In the genomic region with DNA sequence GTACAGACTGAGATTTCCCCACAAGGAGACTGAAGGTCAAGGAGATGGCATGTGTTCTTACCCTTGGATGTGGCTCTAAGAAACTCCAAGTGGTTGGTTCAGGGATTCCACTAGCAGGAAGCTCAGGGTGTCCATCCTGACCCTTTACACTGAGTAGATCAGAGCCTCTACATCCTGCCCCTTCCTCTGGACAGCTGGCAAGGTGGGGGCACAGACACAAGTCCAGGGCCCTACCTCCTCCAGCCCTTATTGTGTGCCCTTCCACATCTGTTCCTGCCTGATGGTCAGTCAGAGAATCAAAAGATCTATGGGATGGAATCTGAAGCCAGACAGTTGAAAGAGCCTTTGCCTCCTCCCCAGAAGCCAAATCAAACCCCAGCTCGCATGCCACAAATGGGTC, we compare ENCODE assay signal across 16 mouse cellular contexts.
DNase-seq lines count a peak whose midpoint lies in the region; ATAC-seq lines count a peak whose summit lies in the region.
"Had no signal": no experiment of that assay in that cellular context is flagged by ENCODE, and none has a peak within 500 bp of the region (broad histone marks: within the 10 kb centered on the region; RNA-seq: fewer than 3 reads in every experiment).

No protein-coding gene starts in this region.

- no peak overlapping the region for H3K4me3 ChIP-seq in forebrain, embryonic 13.5 days
- H3K4me3 ChIP-seq in forebrain, embryonic 11.5 days (ENCODE audit: low read depth, low read length): no peak overlapping the region
- H3K4me3 ChIP-seq in hindbrain, embryonic 13.5 days: no peak overlapping the region
- no peak overlapping the region for H3K4me3 ChIP-seq in hindbrain, embryonic 10.5 days
- no peak overlapping the region for H3K4me3 ChIP-seq in midbrain, embryonic 13.5 days (replicated peaks)
- no peak overlapping the region for H3K4me3 ChIP-seq in midbrain, embryonic 11.5 days (ENCODE audit: low read depth, low read length)
- H3K4me3 ChIP-seq in neural tube, embryonic 15.5 days (replicated peaks): no peak overlapping the region
- H3K4me3 ChIP-seq: embryonic facial prominence, embryonic 13.5 days; gastrocnemius, adult 2 months; heart, embryonic 10.5 days had no signal

- no peak overlapping the region for H3K27ac ChIP-seq in forebrain, embryonic 13.5 days
- H3K27ac ChIP-seq in forebrain, embryonic 11.5 days (ENCODE audit: low read depth, low read length): no peak overlapping the region
- no peak overlapping the region for H3K27ac ChIP-seq in hindbrain, embryonic 13.5 days
- H3K27ac ChIP-seq in hindbrain, embryonic 10.5 days: no peak overlapping the region
- H3K27ac ChIP-seq in midbrain, embryonic 13.5 days: no peak overlapping the region
- H3K27ac ChIP-seq in midbrain, embryonic 11.5 days (ENCODE audit: low read depth, low read length): no peak overlapping the region
- H3K27ac ChIP-seq in neural tube, embryonic 15.5 days (replicated peaks): no peak overlapping the region
- H3K27ac ChIP-seq: embryonic facial prominence, embryonic 13.5 days; gastrocnemius, adult 2 months; heart, embryonic 10.5 days had no signal

- ATAC-seq in forebrain, embryonic 13.5 days: peak; percentile 19; the same call in 1 of the 2 replicates
- no peak for ATAC-seq in forebrain, embryonic 11.5 days (replicated peaks; ENCODE audit: low FRiP score)
- ATAC-seq in hindbrain, embryonic 13.5 days (ENCODE audit: low FRiP score): peak; percentile 25; the same call in 1 of the 2 replicates
- peak; percentile 31; the same call in 1 of the 2 replicates for ATAC-seq in midbrain, embryonic 13.5 days
- no peak; the same call in 1 of the 2 replicates for ATAC-seq in midbrain, embryonic 11.5 days (ENCODE audit: low FRiP score)
- ATAC-seq in neural tube, embryonic 15.5 days (ENCODE audit: low FRiP score): peak; percentile 19; the same call in 1 of the 2 replicates

- no peaks in the 10 kb centered on the region for H3K9me3 ChIP-seq in forebrain, embryonic 13.5 days (replicated peaks)
- H3K9me3 ChIP-seq in forebrain, embryonic 11.5 days (ENCODE audit: control insufficient read depth, low read length): no peaks in the 10 kb centered on the region
- H3K9me3 ChIP-seq in hindbrain, embryonic 13.5 days: no peaks in the 10 kb centered on the region
- no peaks in the 10 kb centered on the region for H3K9me3 ChIP-seq in hindbrain, embryonic 10.5 days
- no peaks in the 10 kb centered on the region for H3K9me3 ChIP-seq in midbrain, embryonic 13.5 days
- no peaks in the 10 kb centered on the region for H3K9me3 ChIP-seq in midbrain, embryonic 11.5 days (ENCODE audit: control insufficient read depth, low read length)
- H3K9me3 ChIP-seq in neural tube, embryonic 15.5 days (replicated peaks): no peaks in the 10 kb centered on the region
- H3K9me3 ChIP-seq: embryonic facial prominence, embryonic 13.5 days; heart, embryonic 10.5 days had no signal

- H3K36me3 ChIP-seq in forebrain, embryonic 13.5 days (ENCODE audit: poor library complexity, severe bottlenecking): no peaks in the 10 kb centered on the region
- H3K36me3 ChIP-seq in forebrain, embryonic 11.5 days (ENCODE audit: control insufficient read depth, insufficient read depth, low read length): no peaks in the 10 kb centered on the region
- peaks cover 33% of the 10 kb centered on the region for H3K36me3 ChIP-seq in hindbrain, embryonic 13.5 days
- H3K36me3 ChIP-seq in hindbrain, embryonic 10.5 days: no peaks in the 10 kb centered on the region
- H3K36me3 ChIP-seq in midbrain, embryonic 13.5 days: 0 out of 2 replicates have a peak, but pooled peaks cover 4% of the 10 kb centered on the region
- no peaks in the 10 kb centered on the region for H3K36me3 ChIP-seq in midbrain, embryonic 11.5 days (ENCODE audit: control insufficient read depth, insufficient read depth, low read length)
- peaks cover 13% of the 10 kb centered on the region for H3K36me3 ChIP-seq in neural tube, embryonic 15.5 days
- H3K36me3 ChIP-seq: embryonic facial prominence, embryonic 13.5 days; heart, embryonic 10.5 days had no signal

- no peaks in the 10 kb centered on the region for H3K4me1 ChIP-seq in forebrain, embryonic 13.5 days
- no peaks in the 10 kb centered on the region for H3K4me1 ChIP-seq in forebrain, embryonic 11.5 days (replicated peaks; ENCODE audit: control insufficient read depth, insufficient read depth, low read length)
- H3K4me1 ChIP-seq in hindbrain, embryonic 13.5 days (replicated peaks): no peaks in the 10 kb centered on the region
- no peaks in the 10 kb centered on the region for H3K4me1 ChIP-seq in hindbrain, embryonic 10.5 days (replicated peaks)
- H3K4me1 ChIP-seq in midbrain, embryonic 13.5 days (replicated peaks): no peaks in the 10 kb centered on the region
- no peaks in the 10 kb centered on the region for H3K4me1 ChIP-seq in midbrain, embryonic 11.5 days (ENCODE audit: control insufficient read depth, insufficient read depth, low read length)
- no peaks in the 10 kb centered on the region; the same call in 1 of the 2 replicates for H3K4me1 ChIP-seq in neural tube, embryonic 15.5 days
- H3K4me1 ChIP-seq: embryonic facial prominence, embryonic 13.5 days; heart, embryonic 10.5 days had no signal

- H3K27me3 ChIP-seq in forebrain, embryonic 13.5 days: no peaks in the 10 kb centered on the region
- H3K27me3 ChIP-seq in forebrain, embryonic 11.5 days (ENCODE audit: control insufficient read depth, insufficient read depth, low read length): no peaks in the 10 kb centered on the region
- no peaks in the 10 kb centered on the region for H3K27me3 ChIP-seq in hindbrain, embryonic 13.5 days
- H3K27me3 ChIP-seq in hindbrain, embryonic 10.5 days (ENCODE audit: insufficient read depth, poor library complexity, severe bottlenecking): no peaks in the 10 kb centered on the region
- H3K27me3 ChIP-seq in midbrain, embryonic 13.5 days: no peaks in the 10 kb centered on the region
- H3K27me3 ChIP-seq in midbrain, embryonic 11.5 days (ENCODE audit: control insufficient read depth, insufficient read depth, low read length): no peaks in the 10 kb centered on the region
- H3K27me3 ChIP-seq in neural tube, embryonic 15.5 days (replicated peaks): no peaks in the 10 kb centered on the region

- 89% methylated on average over 1 of the region's 1 CpGs for WGBS in forebrain, embryonic 13.5 days
- 81% methylated on average over 1 of the region's 1 CpGs for WGBS in forebrain, embryonic 11.5 days
- 88% methylated on average over 1 of the region's 1 CpGs for WGBS in hindbrain, embryonic 13.5 days
- 87% methylated on average over 1 of the region's 1 CpGs for WGBS in hindbrain, embryonic 10.5 days
- WGBS in midbrain, embryonic 13.5 days: 82% methylated on average over 1 of the region's 1 CpGs
- 75% methylated on average over 1 of the region's 1 CpGs for WGBS in midbrain, embryonic 11.5 days
- WGBS in neural tube, embryonic 15.5 days: 94% methylated on average over 1 of the region's 1 CpGs

- DNase-seq in forebrain, embryonic 11.5 days (ENCODE audit: low spot score): no peak
- DNase-seq in hindbrain, embryonic 10.5 days (ENCODE audit: low spot score): no peak
- DNase-seq in midbrain, embryonic 11.5 days (ENCODE audit: low spot score, missing footprints): no peak
- DNase-seq: adrenal gland, postnatal 10 days; cerebellum, adult 11 months; cerebellum, adult 8-10 months; gastrocnemius, adult 2 months; gastrocnemius, postnatal 25 days; heart, postnatal 10 days; kidney, adult 11 months had no signal

- H3K9ac ChIP-seq in forebrain, embryonic 13.5 days: no peak overlapping the region
- H3K9ac ChIP-seq in forebrain, embryonic 11.5 days (ENCODE audit: low read length): no peak overlapping the region
- no peak overlapping the region for H3K9ac ChIP-seq in hindbrain, embryonic 13.5 days
- no peak overlapping the region for H3K9ac ChIP-seq in midbrain, embryonic 13.5 days (replicated peaks)
- H3K9ac ChIP-seq in midbrain, embryonic 11.5 days (ENCODE audit: low read length): no peak overlapping the region
- H3K9ac ChIP-seq in neural tube, embryonic 15.5 days (replicated peaks): no peak overlapping the region
- H3K9ac ChIP-seq: embryonic facial prominence, embryonic 13.5 days had no signal

- no peak overlapping the region for H3K4me2 ChIP-seq in forebrain, embryonic 13.5 days
- no peak overlapping the region for H3K4me2 ChIP-seq in forebrain, embryonic 11.5 days (ENCODE audit: low read depth, low read length, severe bottlenecking)
- H3K4me2 ChIP-seq in hindbrain, embryonic 13.5 days: no peak overlapping the region
- H3K4me2 ChIP-seq in midbrain, embryonic 13.5 days (replicated peaks): no peak overlapping the region
- no peak overlapping the region for H3K4me2 ChIP-seq in midbrain, embryonic 11.5 days
- no peak overlapping the region for H3K4me2 ChIP-seq in neural tube, embryonic 15.5 days
- H3K4me2 ChIP-seq: embryonic facial prominence, embryonic 13.5 days had no signal

Comparison
In these comparisons a context has a peak if more than half of its experiments do, and no peak if none do; other contexts are left out.
1. ATAC-seq: peak in forebrain, embryonic 13.5 days (single experiment), hindbrain, embryonic 13.5 days (single experiment), midbrain, embryonic 13.5 days (single experiment) and neural tube, embryonic 15.5 days (single experiment); none in forebrain, embryonic 11.5 days (single experiment) and midbrain, embryonic 11.5 days (single experiment).